Mouse (Mus musculus) T-helper 2 cell (primary cell): Measurements from ENCODE around the gene Fscn1.

ENCODE experiments used
- in situ Hi-C: fragments of 300-600 bp; cut with MboI, MseI; formaldehyde crosslinking; loops from one replicate; pipeline ENCODE4 v1.15.1; 2025; ENCODE audit warnings: high pct_unique_total_duplicates

Gene Fscn1

GRCm38 (mm10) chr5:142935642-142936335 lies 24.4 kb upstream of the Fscn1 start:
- in situ Hi-C loops = loop anchor here (5.0 to 10.0 kb wide), 2 partner anchors 51 to 102 kb away; no protein-coding TSS in a partner anchor

GRCm38 (mm10) chr5:142936336-142936719 lies 23.8 kb upstream of the Fscn1 start:
- in situ Hi-C loops = loop anchor here (5.0 to 10.0 kb wide), 2 partner anchors 52 to 101 kb away; no protein-coding TSS in a partner anchor

GRCm38 (mm10) chr5:142937956-142938727 lies 22.0 kb upstream of the Fscn1 start:
- in situ Hi-C loops = loop anchor here (5.0 to 10.0 kb wide), 2 partner anchors 53 to 99 kb away; no protein-coding TSS in a partner anchor

- in situ Hi-C loops = no loop called here
Measured at GRCm38 (mm10) chr5:142940393-142940792, 19.8 kb upstream of the Fscn1 start.

GRCm38 (mm10) chr5:142944979-142945682 lies 15.0 kb upstream of the Fscn1 start:
- in situ Hi-C loops = no loop called here

GRCm38 (mm10) chr5:142947460-142947859 lies 12.7 kb upstream of the Fscn1 start:
- in situ Hi-C loops = no loop called here

GRCm38 (mm10) chr5:142949580-142949979 lies 10.6 kb upstream of the Fscn1 start:
- in situ Hi-C loops = no loop called here

GRCm38 (mm10) chr5:142950405-142950804 lies 9.7 kb upstream of the Fscn1 start:
- in situ Hi-C loops = no loop called here

GRCm38 (mm10) chr5:142953641-142954040 lies 6.5 kb upstream of the Fscn1 start:
- in situ Hi-C loops = no loop called here

- in situ Hi-C loops = no loop called here
Measured at GRCm38 (mm10) chr5:142956956-142957703, 3.0 kb upstream of the Fscn1 start.

GRCm38 (mm10) chr5:142958464-142958863 lies 1.7 kb upstream of the Fscn1 start:
- in situ Hi-C loops = no loop called here

- in situ Hi-C loops = no loop called here
Measured at GRCm38 (mm10) chr5:142959156-142959555, 987 bp upstream of the Fscn1 start.

GRCm38 (mm10) chr5:142960775-142961271 lies 680 bp downstream of the Fscn1 start:
- in situ Hi-C loops = no loop called here

GRCm38 (mm10) chr5:142961398-142961880 lies 1.3 kb downstream of the Fscn1 start:
- in situ Hi-C loops = no loop called here

GRCm38 (mm10) chr5:142961881-142962443 lies 1.8 kb downstream of the Fscn1 start:
- in situ Hi-C loops = no loop called here

- in situ Hi-C loops = no loop called here
Measured at GRCm38 (mm10) chr5:142962444-142962961, 2.4 kb downstream of the Fscn1 start.

- in situ Hi-C loops = no loop called here
Measured at GRCm38 (mm10) chr5:142963003-142963704, 3.0 kb downstream of the Fscn1 start.

- in situ Hi-C loops = no loop called here
Measured at GRCm38 (mm10) chr5:142963705-142964494, 3.8 kb downstream of the Fscn1 start.

GRCm38 (mm10) chr5:142964650-142965049 lies 4.5 kb downstream of the Fscn1 start:
- in situ Hi-C loops = no loop called here
